ENCODE assay signal across 20 mouse cellular contexts in genomic region chr13:33937151-33937550, GRCm38 (mm10). TPM values are rescaled to one million over a fixed set of nuclear protein-coding genes. Genes with fewer than 3 reads are reported as not detected.
A peak's percentile ranks its signal among the peaks of the same experiment; 100 is the strongest.
DNase-seq lines count a peak whose midpoint lies in the region; ATAC-seq and TF ChIP-seq lines count a peak whose summit lies in the region.
"Had no signal": no experiment of that assay in that cellular context is flagged by ENCODE, and none has a peak within 500 bp of the region (broad histone marks: within the 10 kb centered on the region; RNA-seq: fewer than 3 reads in every experiment).

No protein-coding gene starts in this region.

- no peaks in the 10 kb centered on the region for H3K9me3 ChIP-seq in heart, embryonic 14.5 days (ENCODE audit: control insufficient read depth, low read length)
- H3K9me3 ChIP-seq in lung, embryonic 14.5 days (ENCODE audit: low read depth, low read length), result no peaks in the 10 kb centered on the region
- H3K9me3 ChIP-seq in lung, postnatal 0 days (ENCODE audit: low read length), result no peaks in the 10 kb centered on the region
- H3K9me3 ChIP-seq: embryonic facial prominence, embryonic 12.5 days; forebrain, embryonic 15.5 days; hindbrain, embryonic 15.5 days had no signal

- ATAC-seq in heart, embryonic 14.5 days (ENCODE audit: insufficient number of reproducible peaks, insufficient read depth, low FRiP score, low read depth), result no peak
- ATAC-seq in lung, embryonic 14.5 days (ENCODE audit: insufficient read depth), result no peak
- ATAC-seq in lung, postnatal 0 days, result no peak
- ATAC-seq: forebrain, embryonic 15.5 days; intestine, embryonic 16.5 days had no signal

- no peaks in the 10 kb centered on the region for H3K36me3 ChIP-seq in heart, embryonic 14.5 days (ENCODE audit: control insufficient read depth, insufficient read depth, low read length)
- H3K36me3 ChIP-seq in heart, adult 2 months (ENCODE audit: control insufficient read depth, insufficient read depth, low read length), result peaks cover 15% of the 10 kb centered on the region
- H3K36me3 ChIP-seq in lung, embryonic 14.5 days (ENCODE audit: insufficient read depth), result no peaks in the 10 kb centered on the region
- no peaks in the 10 kb centered on the region for H3K36me3 ChIP-seq in lung, postnatal 0 days (ENCODE audit: insufficient read depth, low read length)
- no peaks in the 10 kb centered on the region for H3K36me3 ChIP-seq in myocyte (ENCODE audit: control insufficient read depth, insufficient read depth)
- H3K36me3 ChIP-seq: embryonic facial prominence, embryonic 12.5 days; forebrain, embryonic 15.5 days; hindbrain, embryonic 15.5 days had no signal

- 15% methylated on average over 5 of the region's 5 CpGs for WGBS in heart, embryonic 14.5 days
- 29% methylated on average over 5 of the region's 5 CpGs for WGBS in heart, adult 2 months
- WGBS in lung, embryonic 14.5 days, result 45% methylated on average over 5 of the region's 5 CpGs
- WGBS in lung, postnatal 0 days, result 35% methylated on average over 5 of the region's 5 CpGs

- TF ChIP-seq CTCF in heart, adult 2 months (IDR thresholded peaks at IDR 0.05), result no peak
- no peak for TF ChIP-seq CTCF in lung, embryonic 14.5 days (IDR thresholded peaks at IDR 0.05; ENCODE audit: low read depth)
- TF ChIP-seq CTCF in lung, postnatal 0 days (IDR thresholded peaks at IDR 0.05), result no peak

- H3ac ChIP-seq in myocyte (ENCODE audit: control insufficient read depth, insufficient read length), result no peak overlapping the region

- intact Hi-C loops in heart, adult 2 months (cut with DNase I), result no loop called here

- no peak overlapping the region for H3K4me3 ChIP-seq in heart, embryonic 14.5 days (ENCODE audit: control insufficient read depth in 1 of 2, insufficient read depth in 1 of 2, low read depth in 1 of 2, low read length in 2 of 2)
- H3K4me3 ChIP-seq in heart, adult 2 months, result no peak overlapping the region
- no peak overlapping the region for H3K4me3 ChIP-seq in lung, embryonic 14.5 days (ENCODE audit: low read depth, low read length)
- H3K4me3 ChIP-seq in lung, postnatal 0 days (ENCODE audit: low read depth, low read length), result no peak overlapping the region
- peak overlapping the region; percentile 78 for H3K4me3 ChIP-seq in myocyte
- H3K4me3 ChIP-seq: embryonic facial prominence, embryonic 12.5 days; forebrain, embryonic 15.5 days; hindbrain, embryonic 15.5 days had no signal

- no peak overlapping the region for H3K9ac ChIP-seq in heart, embryonic 14.5 days (ENCODE audit: low read length)
- no peak overlapping the region for H3K9ac ChIP-seq in heart, adult 2 months (ENCODE audit: low read depth, low read length)
- no peak overlapping the region for H3K9ac ChIP-seq in lung, embryonic 14.5 days
- H3K9ac ChIP-seq in lung, postnatal 0 days (replicated peaks; ENCODE audit: low read depth), result no peak overlapping the region
- H3K9ac ChIP-seq: embryonic facial prominence, embryonic 12.5 days; forebrain, embryonic 15.5 days; hindbrain, embryonic 15.5 days had no signal

- DNase-seq in heart, adult 2 months, result no peak
- DNase-seq in lung, embryonic 14.5 days, result peak; percentile 56
- DNase-seq in lung, postnatal 0 days (ENCODE audit: low spot score), result no peak
- DNase-seq in MN1 (ENCODE audit: low spot score), result peak; percentile 9
- DNase-seq in kidney, postnatal 25 days, result no peak
- DNase-seq: adrenal gland, postnatal 14 days; cerebellum, adult 2 months; cerebellum, postnatal 14 days; gastrocnemius, postnatal 10 days; heart, postnatal 14 days; kidney, adult 2 months had no signal

- TF ChIP-seq POLR2A in heart, adult 2 months (IDR thresholded peaks at IDR 0.05; ENCODE audit: insufficient read depth, low read depth, low read length), result no peak
- no peak for TF ChIP-seq POLR2A in myocyte (IDR thresholded peaks at IDR 0.05; ENCODE audit: insufficient read length, low read depth)

- 0 out of 4 replicates have a peak overlapping the region, but pooled peaks of 1 of the 2 experiments have one; percentile 26 for H3K27ac ChIP-seq in heart, embryonic 14.5 days (replicated peaks in 1 of 2; ENCODE audit: control insufficient read depth in 1 of 2, insufficient read depth in 1 of 2, low read depth in 2 of 2, low read length in 2 of 2)
- no peak overlapping the region for H3K27ac ChIP-seq in heart, adult 2 months
- H3K27ac ChIP-seq in lung, embryonic 14.5 days (ENCODE audit: low read depth), result no peak overlapping the region
- H3K27ac ChIP-seq in lung, postnatal 0 days (ENCODE audit: low read length), result no peak overlapping the region
- H3K27ac ChIP-seq: embryonic facial prominence, embryonic 12.5 days; forebrain, embryonic 15.5 days; hindbrain, embryonic 15.5 days had no signal

- peaks cover 8% of the 10 kb centered on the region for H3K79me2 ChIP-seq in heart, adult 2 months (replicated peaks; ENCODE audit: control insufficient read depth, insufficient read depth, low read length)
- peaks cover 26% of the 10 kb centered on the region for H3K79me2 ChIP-seq in myocyte (ENCODE audit: control insufficient read depth, insufficient read depth)

- TF ChIP-seq EP300 in heart, adult 2 months (IDR thresholded peaks at IDR 0.05; ENCODE audit: insufficient read depth, low read depth, low read length), result no peak
- no peak for TF ChIP-seq EP300 in lung, postnatal 0 days (IDR thresholded peaks at IDR 0.05)

- peaks cover 3 to 21% of the 10 kb centered on the region in 2 experiments for H3K4me1 ChIP-seq in heart, embryonic 14.5 days (ENCODE audit: control insufficient read depth in 2 of 2, insufficient read depth in 2 of 2, low read length in 2 of 2)
- H3K4me1 ChIP-seq in heart, adult 2 months (ENCODE audit: control insufficient read depth, insufficient read depth, low read length), result peaks cover 5% of the 10 kb centered on the region
- peaks cover 5% of the 10 kb centered on the region; the same call in 1 of the 2 replicates for H3K4me1 ChIP-seq in lung, embryonic 14.5 days (ENCODE audit: insufficient read depth)
- peaks cover 11% of the 10 kb centered on the region; the same call in 1 of the 2 replicates for H3K4me1 ChIP-seq in lung, postnatal 0 days (ENCODE audit: insufficient read depth, low read depth, low read length)

- H3K27me3 ChIP-seq in heart, embryonic 14.5 days (ENCODE audit: control insufficient read depth, insufficient read depth, low read length), result no peaks in the 10 kb centered on the region
- H3K27me3 ChIP-seq in heart, adult 2 months (ENCODE audit: control insufficient read depth, insufficient read depth, low read length), result no peaks in the 10 kb centered on the region
- H3K27me3 ChIP-seq in lung, embryonic 14.5 days (ENCODE audit: insufficient read depth, low read length), result no peaks in the 10 kb centered on the region
- H3K27me3 ChIP-seq in lung, postnatal 0 days (replicated peaks; ENCODE audit: insufficient read depth, low read length), result no peaks in the 10 kb centered on the region
- H3K27me3 ChIP-seq in myocyte (ENCODE audit: control insufficient read depth, insufficient read depth, insufficient read length), result no peaks in the 10 kb centered on the region
- H3K27me3 ChIP-seq: CH12.LX; embryonic facial prominence, embryonic 12.5 days; forebrain, embryonic 15.5 days; hindbrain, embryonic 15.5 days had no signal

- peak overlapping the region; percentile 74; the same call in 1 of the 2 replicates for H3K4me2 ChIP-seq in heart, embryonic 14.5 days (ENCODE audit: low read length)
- H3K4me2 ChIP-seq in lung, embryonic 14.5 days, result no peak overlapping the region
- no peak overlapping the region for H3K4me2 ChIP-seq in lung, postnatal 0 days (replicated peaks; ENCODE audit: low read depth, low read length)
- H3K4me2 ChIP-seq in myocyte (ENCODE audit: low read depth), result peak overlapping the region; percentile 91
- H3K4me2 ChIP-seq: embryonic facial prominence, embryonic 12.5 days; forebrain, embryonic 15.5 days had no signal

TF ChIP-seq in myocyte, 11 proteins besides CTCF, POLR2A, EP300 and RAD21:
- TF ChIP-seq TCF3 (IDR thresholded peaks at IDR 0.05; ENCODE audit: insufficient read length, low read depth) (no peak), MYOD1 (IDR thresholded peaks at IDR 0.05; ENCODE audit: control insufficient read depth in 1 of 3, insufficient read length in 2 of 3, low read depth in 2 of 3) (no peak), MYOG (IDR thresholded peaks at IDR 0.05; ENCODE audit: control insufficient read depth in 1 of 3, insufficient read depth in 1 of 3, insufficient read length in 2 of 3, low read depth in 2 of 3) (no peak), TCF12 (IDR thresholded peaks at IDR 0.05; ENCODE audit: insufficient read depth, poor library complexity, severe bottlenecking) (no peak), POLR2AphosphoS2 (IDR thresholded peaks at IDR 0.05; ENCODE audit: insufficient read length, low read depth) (no peak), E2F4 (IDR thresholded peaks at IDR 0.05; ENCODE audit: insufficient read depth) (no peak), USF1 (IDR thresholded peaks at IDR 0.05; ENCODE audit: low read depth) (no peak), MAX (IDR thresholded peaks at IDR 0.05; ENCODE audit: low read depth) (no peak), REST (IDR thresholded peaks at IDR 0.05; ENCODE audit: insufficient read depth, insufficient read length) (no peak), CEBPB (IDR thresholded peaks at IDR 0.05; ENCODE audit: insufficient read depth, poor library complexity, severe bottlenecking) (no peak)

RNA-seq across cellular contexts. Expression of gene Nqo2, which starts 27.3 kb away (rescaled TPM):
- 30.0 and 32.7 TPM in 2 replicates for polyA plus RNA-seq in heart, embryonic 14.5 days (2014; fragmentation: Nextera tagmentation; extraction: Ambion mirVana)
- total RNA-seq in heart, adult 2 months (2021), result 10 to 100 TPM; 38.0 to 45.4 TPM
- polyA plus RNA-seq in heart, adult 2 months (2012; rRNA removed), result 14.4 and 39.8 TPM in 2 replicates
- 31.2 and 35.1 TPM in 2 replicates for polyA plus RNA-seq in lung, embryonic 14.5 days (2014; fragmentation: Nextera tagmentation; extraction: Ambion mirVana)
- 18.4 and 21.0 TPM in 2 replicates for polyA plus RNA-seq in lung, postnatal 0 days (2015; fragmentation: Nextera tagmentation; extraction: Ambion mirVana)
- 25.1 TPM for polyA plus RNA-seq in myocyte (2012; fragmentation: generic; extraction: Trizol)

RNA-seq across cellular contexts. Expression of gene Serpinb6c, which starts 31.6 kb away (rescaled TPM):
- not detected in 2 replicates for polyA plus RNA-seq in heart, embryonic 14.5 days (2014; fragmentation: Nextera tagmentation; extraction: Ambion mirVana)
- total RNA-seq in heart, adult 2 months (2021), result not detected
- polyA plus RNA-seq in heart, adult 2 months (2012; rRNA removed), result not detected in 2 replicates
- not detected in 2 replicates for polyA plus RNA-seq in lung, embryonic 14.5 days (2014; fragmentation: Nextera tagmentation; extraction: Ambion mirVana)
- not detected in 2 replicates for polyA plus RNA-seq in lung, postnatal 0 days (2015; fragmentation: Nextera tagmentation; extraction: Ambion mirVana)
- polyA plus RNA-seq in myocyte (2012; fragmentation: generic; extraction: Trizol), result 1.4 TPM
- total RNA-seq: CH12.LX; heart, adult 8-10 months had no signal
- polyA plus RNA-seq: hindbrain, embryonic 11.5 days had no signal

Comparison
In these comparisons a context has a peak if more than half of its experiments do, and no peak if none do; other contexts are left out.
1. DNase-seq: peak in lung, embryonic 14.5 days (single experiment) and MN1 (single experiment); none in heart, adult 2 months (0 of 2), lung, postnatal 0 days (single experiment) and kidney, postnatal 25 days (0 of 2).
2. H3K4me2 ChIP-seq: peak in heart, embryonic 14.5 days (single experiment) and myocyte (single experiment); none in lung, embryonic 14.5 days (single experiment) and lung, postnatal 0 days (single experiment).